Mouse (Mus musculus) embryonic facial prominence, embryonic 10.5 days (tissue): ENCODE measurements around the gene Il33. TPM values are rescaled to one million over a fixed set of nuclear protein-coding genes. Genes with fewer than 3 reads are reported as not detected.
A peak's percentile ranks its signal among the peaks of the same experiment; 100 is the strongest.

Source experiments
- DNase-seq: peaks from one replicate; pipeline ENCODE4 v3.0.0-alpha.2; 2017; ENCODE audit warnings: low spot score
- H3K27ac ChIP-seq: fragments of 300-500 bp; sonication (generic); replicated peaks from 2 replicates; pipeline ENCODE4 v1.5.1; 2016; ENCODE audit warnings: mild to moderate bottlenecking
- H3K27me3 ChIP-seq: fragments of 300-500 bp; sonication (generic); replicated peaks from 2 replicates; pipeline ENCODE4 v1.6.1; 2016; ENCODE audit warnings: low read depth, mild to moderate bottlenecking; ENCODE audit not compliant: poor library complexity, severe bottlenecking
- H3K36me3 ChIP-seq: fragments of 300-500 bp; sonication (generic); replicated peaks from 2 replicates; pipeline ENCODE4 v1.6.1; 2016; ENCODE audit warnings: mild to moderate bottlenecking, moderate library complexity
- H3K4me1 ChIP-seq: fragments of 300-500 bp; sonication (generic); 2 replicates; pipeline ENCODE4 v1.6.1; 2016
- H3K4me3 ChIP-seq: fragments of 300-500 bp; sonication (generic); 2 replicates; pipeline ENCODE4 v1.5.1; 2016; ENCODE audit warnings: mild to moderate bottlenecking, moderate library complexity
- H3K9me3 ChIP-seq: fragments of 300-500 bp; sonication (generic); 2 replicates; pipeline ENCODE4 v1.6.1; 2016; ENCODE audit warnings: mild to moderate bottlenecking
- WGBS: fragments of 180-500 bp; shearing (Covaris S2); methylation state at CpG from one replicate; pipeline ENCODE4 v1.1.7; 2016; 5-methylcytosine and 5-hydroxymethylcytosine counted together
- polyA plus RNA-seq: library from polyadenylated mRNA; unstranded; fragments of >200 nt; fragmentation: Nextera tagmentation; extraction: Ambion mirVana; gene quantifications from 2 replicates; pipeline ENCODE4 v1.2.1, GENCODE M21; 2016

Gene Il33
- polyA plus RNA-seq, 1 experiment from 2014 or later, result 0.27 TPM

DNA sequence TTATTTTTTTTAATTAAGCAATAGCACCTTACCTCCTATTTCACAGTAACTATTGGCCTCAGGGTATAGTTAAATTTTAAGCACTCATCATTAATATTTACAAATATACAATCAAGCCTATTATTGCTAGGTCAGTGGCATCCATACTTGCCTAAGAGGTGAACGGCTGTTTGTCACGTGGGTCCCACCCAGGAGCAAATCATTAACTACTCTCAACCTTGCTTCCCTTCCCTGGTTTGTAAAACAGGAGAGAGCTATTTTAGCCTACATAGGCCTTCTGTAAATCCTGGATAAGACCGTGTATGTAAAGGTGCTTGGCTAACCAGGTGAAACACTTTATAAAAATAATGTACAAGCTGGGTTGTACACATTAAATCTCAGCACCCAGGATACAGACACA is 43.0 kb downstream of the Il33 start:
- Histone ChIP-seq H3K36me3 (no peaks in the 10 kb centered on the region), H3K27ac (no peak overlapping the region), H3K4me1 (no peaks in the 10 kb centered on the region), H3K9me3 (peaks cover 9% of the 10 kb centered on the region), H3K4me3 (no peak overlapping the region), H3K27me3 (no peaks in the 10 kb centered on the region)
- WGBS, result 92% methylated on average over 3 of the region's 3 CpGs
- no peak for DNase-seq

DNA sequence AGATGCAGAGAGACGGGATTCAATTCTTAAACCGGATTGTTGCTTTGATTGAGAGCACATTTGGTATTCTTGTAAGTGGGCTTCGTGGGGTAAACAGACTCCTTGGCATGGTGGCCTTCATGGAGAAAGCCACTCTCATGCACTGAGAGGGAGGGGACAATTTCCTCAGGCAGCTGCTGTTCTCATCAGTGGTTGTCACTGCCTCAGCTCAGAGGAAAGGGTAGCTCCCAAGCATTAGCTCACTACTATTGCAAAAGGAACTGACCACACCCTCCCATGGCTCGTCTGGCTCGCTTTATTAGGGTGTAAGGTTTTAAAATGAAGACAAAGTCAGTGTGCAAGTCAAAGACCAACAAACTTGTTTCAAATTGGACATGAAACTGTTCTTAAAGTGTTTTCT is 48.5 kb downstream of the Il33 start:
- Histone ChIP-seq H3K9me3 (no peaks in the 10 kb centered on the region), H3K4me3 (no peak overlapping the region), H3K27me3 (no peaks in the 10 kb centered on the region), H3K4me1 (no peaks in the 10 kb centered on the region), H3K27ac (no peak overlapping the region), H3K36me3 (no peaks in the 10 kb centered on the region)
- 80% methylated on average over 5 of the region's 5 CpGs for WGBS
- DNase-seq, result no peak

- Histone ChIP-seq H3K27me3 (no peaks in the 10 kb centered on the region), H3K9me3 (no peaks in the 10 kb centered on the region), H3K4me1 (no peaks in the 10 kb centered on the region), H3K27ac (no peak overlapping the region), H3K4me3 (no peak overlapping the region), H3K36me3 (no peaks in the 10 kb centered on the region)
- DNase-seq, result no peak
- WGBS, result 71% methylated on average over 2 of the region's 2 CpGs
These were observed 53.9 kb downstream of the Il33 start for GRCm38 (mm10) chr19:29978847-29979246.

GRCm38 (mm10) chr19:29979452-29980089 is 54.7 kb downstream of the Il33 start:
- Histone ChIP-seq H3K27me3 (no peaks in the 10 kb centered on the region), H3K4me3 (no peak overlapping the region), H3K27ac (no peak overlapping the region), H3K4me1 (no peaks in the 10 kb centered on the region; the same call in 1 of the 2 replicates), H3K36me3 (no peaks in the 10 kb centered on the region), H3K9me3 (no peaks in the 10 kb centered on the region)
- no peak for DNase-seq
- WGBS, result 82% methylated on average over 8 of the region's 8 CpGs

DNA sequence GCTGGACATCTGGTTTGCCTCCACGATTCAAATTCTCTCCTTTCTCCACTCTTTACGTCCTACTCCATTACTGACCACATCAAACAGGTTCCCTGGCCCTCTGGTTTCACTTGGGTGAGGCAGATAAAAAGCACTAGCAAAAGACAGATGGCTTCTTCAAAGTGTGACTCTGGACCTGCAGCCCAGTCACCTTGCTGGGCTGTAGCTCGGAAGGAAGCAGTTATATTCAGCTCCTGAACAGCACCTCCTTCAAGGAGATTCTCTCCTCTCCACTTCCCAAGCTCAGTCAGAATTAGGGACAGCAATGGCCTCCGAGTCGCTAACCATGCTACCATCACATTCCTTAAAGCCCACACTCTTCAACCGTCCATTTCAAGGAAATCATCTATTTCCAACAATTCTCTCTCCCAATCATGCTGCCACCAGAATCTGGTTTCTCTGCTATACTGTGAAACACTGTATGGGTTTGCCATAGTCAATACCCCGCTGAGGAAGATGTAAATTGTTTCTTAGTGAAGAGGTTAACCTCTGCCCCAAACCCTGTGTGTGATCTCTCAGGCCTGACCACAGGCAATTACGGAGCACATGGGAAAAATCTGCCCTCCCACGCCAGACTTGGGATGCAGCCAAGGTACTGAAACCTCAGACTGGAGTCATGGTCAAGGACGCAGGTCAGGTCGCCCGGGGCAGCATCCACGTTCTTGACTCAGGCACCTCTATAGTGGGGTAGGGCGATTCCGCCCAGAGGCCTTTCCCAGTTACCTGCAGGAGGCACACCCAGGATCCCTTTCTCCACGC is 59.5 kb downstream of the Il33 start:
- no peaks in the 10 kb centered on the region for H3K9me3 ChIP-seq
- DNase-seq, result peak; percentile 10
- 73% methylated on average over 16 of the region's 16 CpGs for WGBS
- no peaks in the 10 kb centered on the region for H3K36me3 ChIP-seq
- no peaks in the 10 kb centered on the region for H3K27me3 ChIP-seq
- H3K27ac ChIP-seq, result no peak overlapping the region
- no peak overlapping the region for H3K4me3 ChIP-seq
- H3K4me1 ChIP-seq, result no peaks in the 10 kb centered on the region; the same call in 1 of the 2 replicates

- Histone ChIP-seq H3K4me3 (no peak overlapping the region), H3K4me1 (no peaks in the 10 kb centered on the region; the same call in 1 of the 2 replicates), H3K36me3 (no peaks in the 10 kb centered on the region), H3K27ac (no peak overlapping the region), H3K27me3 (no peaks in the 10 kb centered on the region), H3K9me3 (no peaks in the 10 kb centered on the region)
- no peak for DNase-seq
- 87% methylated on average over 12 of the region's 12 CpGs for WGBS
These were observed 61.7 kb downstream of the Il33 start for GRCm38 (mm10) chr19:29986464-29987091.

- DNase-seq, result no peak
- 70% methylated on average over 12 of the region's 12 CpGs for WGBS
- Histone ChIP-seq H3K27me3 (no peaks in the 10 kb centered on the region), H3K4me1 (0 out of 2 replicates have a peak, but pooled peaks cover 5% of the 10 kb centered on the region), H3K9me3 (no peaks in the 10 kb centered on the region), H3K36me3 (no peaks in the 10 kb centered on the region), H3K27ac (no peak overlapping the region), H3K4me3 (no peak overlapping the region)
These were observed 75.8 kb downstream of the Il33 start for GRCm38 (mm10) chr19:30000406-30001365.

GRCm38 (mm10) chr19:30001550-30001949 is 76.6 kb downstream of the Il33 start:
- H3K9me3 ChIP-seq, result no peaks in the 10 kb centered on the region
- no peaks in the 10 kb centered on the region for H3K36me3 ChIP-seq
- WGBS, result 86% methylated on average over 6 of the region's 6 CpGs
- DNase-seq, result no peak
- no peaks in the 10 kb centered on the region for H3K27me3 ChIP-seq
- H3K4me3 ChIP-seq, result no peak overlapping the region
- 0 out of 2 replicates have a peak, but pooled peaks cover 5% of the 10 kb centered on the region for H3K4me1 ChIP-seq
- H3K27ac ChIP-seq, result no peak overlapping the region

- 92% methylated on average over 9 of the region's 9 CpGs for WGBS
- Histone ChIP-seq H3K27ac (no peak within 1 kb of the TSS), H3K36me3 (no peaks in the 10 kb centered on the region), H3K4me3 (no peak within 1 kb of the TSS), H3K4me1 (0 out of 2 replicates have a peak, but pooled peaks cover 5% of the 10 kb centered on the region), H3K27me3 (no peaks in the 10 kb centered on the region), H3K9me3 (no peaks in the 10 kb centered on the region)
- DNase-seq, result no peak
These were observed 78.7 kb downstream of the Il33 start, which contains the start of gene Trpd52l3 for GRCm38 (mm10) chr19:30003621-30004020. Gene Trpd52l3, plus strand, starts transcription at chr19:30003790.

DNA sequence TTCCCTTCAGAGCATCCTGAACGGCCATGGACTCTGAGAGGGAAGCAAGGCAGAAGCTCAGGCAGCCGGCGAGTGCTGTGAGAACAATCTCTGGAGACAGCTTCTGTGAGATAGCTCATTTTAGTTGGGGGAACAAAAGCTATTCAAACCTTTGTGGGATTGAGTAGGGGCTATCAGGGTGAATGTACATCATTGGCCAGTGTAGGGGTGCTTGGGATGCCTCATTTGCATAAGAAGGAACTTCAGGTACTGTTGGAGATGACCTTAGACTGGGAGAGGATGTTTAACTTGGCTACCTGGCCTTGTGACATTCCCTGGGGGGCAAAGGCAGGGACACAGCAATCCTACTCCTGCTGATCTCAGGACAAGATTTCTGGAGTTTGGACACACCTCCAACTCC is 81.5 kb downstream of the Il33 start:
- Histone ChIP-seq H3K9me3 (no peaks in the 10 kb centered on the region), H3K4me1 (no peaks in the 10 kb centered on the region), H3K27ac (no peak overlapping the region), H3K36me3 (no peaks in the 10 kb centered on the region), H3K27me3 (no peaks in the 10 kb centered on the region), H3K4me3 (no peak overlapping the region)
- 77% methylated on average over 3 of the region's 3 CpGs for WGBS
- DNase-seq, result no peak
